Mouse (Mus musculus) heart, adult 2 months (tissue): ENCODE measurements around the gene Hs3st2.

ENCODE experiments used
- CTCF ChIP-seq: fragments of 200-600 bp; IDR thresholded peaks from 2 replicates; pipeline ENCODE4 v1.8.1; 2022; ENCODE audit warnings: antibody characterized with exemption, mild to moderate bottlenecking, moderate library complexity
- POLR2A ChIP-seq: fragments of 200-500 bp; IDR thresholded peaks from 2 replicates; pipeline ENCODE4 v1.6.1; 2011; ENCODE audit warnings: mild to moderate bottlenecking, low read depth, low read length, control low read depth; ENCODE audit not compliant: insufficient read depth

- TF ChIP-seq POLR2A (no peak), CTCF (no peak)
Observed at GRCm38 (mm10) chr7:121529023-121529422, 137.4 kb downstream of the Hs3st2 start.
